In the genomic region with DNA sequence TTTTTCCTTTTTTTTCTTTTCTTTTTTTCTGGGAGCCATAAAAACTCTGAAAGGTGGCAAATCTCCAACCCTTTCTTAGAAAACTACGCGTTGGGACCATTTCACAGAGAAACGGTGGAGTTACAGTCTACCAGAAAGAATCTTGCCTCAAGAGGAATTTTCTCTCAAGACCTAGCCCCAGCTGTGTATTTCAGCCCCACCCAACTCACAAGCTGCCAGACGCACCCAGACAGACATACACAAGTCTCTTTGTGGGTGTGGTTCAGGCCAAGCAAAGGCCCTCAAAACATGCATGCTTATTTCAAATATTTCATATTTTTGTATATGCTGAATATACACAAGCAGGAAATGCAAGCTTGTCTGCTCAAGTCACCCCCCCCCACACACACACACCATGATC, we compare ENCODE assay signal across 16 mouse cellular contexts. TPM values are rescaled to one million over a fixed set of nuclear protein-coding genes. Genes with fewer than 3 reads are reported as not detected.
A peak's percentile ranks its signal among the peaks of the same experiment; 100 is the strongest.
DNase-seq lines count a peak whose midpoint lies in the region; ATAC-seq and TF ChIP-seq lines count a peak whose summit lies in the region.
"Had no signal": no experiment of that assay in that cellular context is flagged by ENCODE, and none has a peak within 500 bp of the region (broad histone marks: within the 10 kb centered on the region; RNA-seq: fewer than 3 reads in every experiment).

No protein-coding gene starts in this region.

- no peak overlapping the region for H3K4me3 ChIP-seq in hindbrain, embryonic 10.5 days
- H3K4me3 ChIP-seq in hindbrain, embryonic 12.5 days: no peak overlapping the region
- H3K4me3 ChIP-seq in embryonic fibroblast, embryonic 13.5 days (ENCODE audit: insufficient read depth, low read length): no peak overlapping the region
- H3K4me3 ChIP-seq in myocyte: no peak overlapping the region
- H3K4me3 ChIP-seq: liver, embryonic 13.5 days; megakaryocyte, embryonic 14.5 days had no signal

- ATAC-seq in hindbrain, embryonic 12.5 days (ENCODE audit: low FRiP score): no peak
- no peak for ATAC-seq in megakaryocyte, adult 5-6 weeks (ENCODE audit: poor library complexity, severe bottlenecking)
- ATAC-seq: hindbrain, postnatal 0 days had no signal

- no peaks in the 10 kb centered on the region for H3K79me2 ChIP-seq in myocyte (ENCODE audit: control insufficient read depth, insufficient read depth)

- no peak overlapping the region for H3K9ac ChIP-seq in hindbrain, embryonic 12.5 days
- H3K9ac ChIP-seq: liver, embryonic 13.5 days had no signal

- H3K9me3 ChIP-seq in hindbrain, embryonic 10.5 days: peaks cover 7% of the 10 kb centered on the region; the same call in 1 of the 2 replicates
- H3K9me3 ChIP-seq in hindbrain, embryonic 12.5 days (replicated peaks): no peaks in the 10 kb centered on the region
- H3K9me3 ChIP-seq: liver, embryonic 13.5 days; megakaryocyte, embryonic 14.5 days had no signal

- no peak for DNase-seq in hindbrain, embryonic 10.5 days (ENCODE audit: low spot score)
- peak; percentile 58 for DNase-seq in ZHBTc4 (ENCODE audit: low read depth, low spot score)
- no peak for DNase-seq in neural tube, embryonic 10.5 days (ENCODE audit: extremely low spot score, low spot score)
- DNase-seq: cerebellum, adult 18-20 months; kidney, adult 8-10 months; liver, embryonic 13.5 days; thymus, adult 2 months had no signal

- no peak overlapping the region for H3ac ChIP-seq in myocyte (ENCODE audit: control insufficient read depth, insufficient read length)

- H3K36me3 ChIP-seq in hindbrain, embryonic 10.5 days: no peaks in the 10 kb centered on the region
- H3K36me3 ChIP-seq in hindbrain, embryonic 12.5 days: no peaks in the 10 kb centered on the region
- H3K36me3 ChIP-seq in myocyte (ENCODE audit: control insufficient read depth, insufficient read depth): no peaks in the 10 kb centered on the region
- H3K36me3 ChIP-seq: liver, embryonic 13.5 days had no signal

- H3K4me2 ChIP-seq in hindbrain, embryonic 12.5 days (replicated peaks): no peak overlapping the region
- peak overlapping the region; percentile 31 for H3K4me2 ChIP-seq in myocyte (ENCODE audit: low read depth)
- H3K4me2 ChIP-seq: liver, embryonic 13.5 days had no signal

- H3K27me3 ChIP-seq in hindbrain, embryonic 10.5 days (ENCODE audit: insufficient read depth, poor library complexity, severe bottlenecking): no peaks in the 10 kb centered on the region
- H3K27me3 ChIP-seq in hindbrain, embryonic 12.5 days: 0 out of 2 replicates have a peak, but pooled peaks cover 3% of the 10 kb centered on the region
- H3K27me3 ChIP-seq in myocyte (ENCODE audit: control insufficient read depth, insufficient read depth, insufficient read length): no peaks in the 10 kb centered on the region
- H3K27me3 ChIP-seq: megakaryocyte, embryonic 14.5 days had no signal

- WGBS in hindbrain, embryonic 10.5 days: 89% methylated on average over 4 of the region's 4 CpGs
- 83% methylated on average over 4 of the region's 4 CpGs for WGBS in hindbrain, embryonic 12.5 days

- no peak for TF ChIP-seq POLR2A in embryonic fibroblast, embryonic 13.5 days (IDR thresholded peaks at IDR 0.05; ENCODE audit: low read depth, low read length)
- no peak for TF ChIP-seq POLR2A in myocyte (IDR thresholded peaks at IDR 0.05; ENCODE audit: insufficient read length, low read depth)

- peaks cover 45% of the 10 kb centered on the region for H3K4me1 ChIP-seq in hindbrain, embryonic 10.5 days (replicated peaks)
- peaks cover 43% of the 10 kb centered on the region for H3K4me1 ChIP-seq in hindbrain, embryonic 12.5 days
- H3K4me1 ChIP-seq in embryonic fibroblast, embryonic 13.5 days (ENCODE audit: control insufficient read depth, insufficient read depth, low read length): peaks cover 27% of the 10 kb centered on the region

- no peak for TF ChIP-seq CTCF in embryonic fibroblast, embryonic 13.5 days (IDR thresholded peaks at IDR 0.05; ENCODE audit: borderline replicate concordance, insufficient read depth, low read length)

- H3K27ac ChIP-seq in hindbrain, embryonic 10.5 days: peak overlapping the region; percentile 87; the same call in 1 of the 2 replicates
- H3K27ac ChIP-seq in hindbrain, embryonic 12.5 days: no peak overlapping the region
- H3K27ac ChIP-seq in embryonic fibroblast, embryonic 13.5 days (ENCODE audit: insufficient read depth, low read length): peak overlapping the region; percentile 96
- H3K27ac ChIP-seq: hindbrain, postnatal 0 days; liver, embryonic 13.5 days had no signal

TF ChIP-seq in myocyte, 11 proteins besides CTCF, POLR2A, EP300 and RAD21:
- TF ChIP-seq MYOG (IDR thresholded peaks at IDR 0.05; ENCODE audit: control insufficient read depth in 1 of 3, insufficient read depth in 1 of 3, insufficient read length in 2 of 3, low read depth in 2 of 3): peak in 1 of 3 experiments; percentile 59
- no peak for TF ChIP-seq TCF3 (IDR thresholded peaks at IDR 0.05; ENCODE audit: insufficient read length, low read depth)
- TF ChIP-seq MYOD1 (IDR thresholded peaks at IDR 0.05; ENCODE audit: control insufficient read depth in 1 of 3, insufficient read length in 2 of 3, low read depth in 2 of 3): peak in 1 of 3 experiments; percentile 43

RNA-seq across cellular contexts. Expression of gene Medag, which starts 29.6 kb away (rescaled TPM):
- 0.37 and 0.61 TPM in 2 replicates for polyA plus RNA-seq in hindbrain, embryonic 10.5 days (2016; fragmentation: Nextera tagmentation; extraction: Ambion mirVana)
- polyA plus RNA-seq in hindbrain, embryonic 12.5 days (2016; fragmentation: Nextera tagmentation; extraction: Ambion mirVana): 1.0 and 1.1 TPM in 2 replicates
- polyA plus RNA-seq in embryonic fibroblast, embryonic 13.5 days (2011; ENCODE audit: insufficient read length, low read depth, missing spikeins): 70.2 and 77.2 TPM in 2 replicates
- polyA plus RNA-seq in myocyte (2012; fragmentation: generic; extraction: Trizol): 0.61 TPM
- not detected in 2 replicates for total RNA-seq in megakaryocyte, adult 5-6 weeks (2015)
- total RNA-seq in megakaryocyte, adult 5-6 weeks (2017): not detected in 2 replicates
- total RNA-seq: CH12.LX had no signal

RNA-seq across cellular contexts. Expression of gene Tex26, which starts 57.5 kb away (rescaled TPM):
- 1.1 and 2.9 TPM in 2 replicates for polyA plus RNA-seq in hindbrain, embryonic 10.5 days (2016; fragmentation: Nextera tagmentation; extraction: Ambion mirVana)
- polyA plus RNA-seq in hindbrain, embryonic 12.5 days (2016; fragmentation: Nextera tagmentation; extraction: Ambion mirVana): 1.1 and 1.2 TPM in 2 replicates
- 1.6 TPM in 1 of 2 replicates, not detected in the other for polyA plus RNA-seq in embryonic fibroblast, embryonic 13.5 days (2011; ENCODE audit: insufficient read length, low read depth, missing spikeins)
- 0.56 TPM for polyA plus RNA-seq in myocyte (2012; fragmentation: generic; extraction: Trizol)
- total RNA-seq in megakaryocyte, adult 5-6 weeks (2015): not detected in 2 replicates
- total RNA-seq in megakaryocyte, adult 5-6 weeks (2017): not detected in 2 replicates
- total RNA-seq: adrenal gland, adult 18-20 months; CH12.LX had no signal
- polyA plus RNA-seq: large intestine, adult 2 months had no signal

Comparison
In these comparisons a context has a peak if more than half of its experiments do, and no peak if none do; other contexts are left out.
1. RNA of gene Medag, which starts 29.6 kb away (polyA plus RNA-seq): 70.2 to 77.2 TPM in embryonic fibroblast, embryonic 13.5 days; 1.0 to 1.1 TPM in hindbrain, embryonic 12.5 days, 0.61 TPM in myocyte (single experiment) and 0.37 to 0.61 TPM in hindbrain, embryonic 10.5 days; every median in the first group is over 10 times any median in the second.